Mouse (Mus musculus): ENCODE data around the gene Mrps36.

- TF ChIP-seq POLR2A (IDR thresholded peaks at IDR 0.05; ENCODE audit: borderline replicate concordance, extremely low read depth, low read depth, low read length) (no peak), CTCF (IDR thresholded peaks at IDR 0.05; ENCODE audit: insufficient read depth, low read length) (no peak)
These were observed 968 bp downstream of the Mrps36 start for GRCm38 (mm10) chr13:100743346-100744035.
